Mouse (Mus musculus): ENCODE measurements around the gene Dnaja4. TPM values are rescaled to one million over a fixed set of nuclear protein-coding genes. Genes with fewer than 3 reads are reported as not detected.
A peak's percentile ranks its signal among the peaks of the same experiment; 100 is the strongest.

Dnaja4 gene
- polyA plus RNA-seq, 1 experiment from 2014 or later = 5.5 TPM

DNA sequence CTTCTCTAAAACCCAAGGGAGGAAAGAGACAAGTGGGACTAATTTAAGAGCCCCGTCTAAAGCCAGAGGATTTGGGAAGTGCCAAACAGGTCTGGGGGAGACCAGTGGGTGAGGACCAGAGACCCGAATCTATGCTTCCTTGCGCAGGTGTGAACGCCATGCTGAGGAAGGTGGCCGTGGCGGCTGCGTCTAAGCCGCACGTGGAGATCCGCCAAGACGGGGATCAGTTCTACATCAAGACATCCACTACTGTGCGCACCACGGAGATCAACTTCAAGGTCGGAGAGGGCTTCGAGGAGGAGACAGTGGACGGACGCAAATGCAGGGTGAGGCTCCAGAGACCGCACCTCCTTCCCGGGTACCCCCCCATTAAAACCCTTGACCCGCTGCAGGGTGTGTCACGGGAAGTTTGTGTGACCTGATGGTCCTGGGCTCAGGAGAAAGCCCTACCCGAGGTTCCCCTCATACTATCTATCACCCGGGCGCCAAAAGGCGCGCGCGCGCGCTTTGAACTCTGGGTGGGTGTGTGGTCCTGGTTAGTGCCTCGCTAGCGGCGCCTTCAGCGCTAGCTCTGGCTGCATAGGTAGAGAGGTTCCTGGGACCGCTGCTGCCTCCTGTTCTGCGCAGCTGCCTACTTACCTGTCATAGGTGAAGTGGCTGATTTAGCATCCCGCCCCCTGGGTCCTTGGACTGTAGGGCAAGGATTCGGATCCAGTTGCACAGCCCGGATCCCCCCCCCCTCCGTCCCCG, 66.8 kb downstream of the Dnaja4 start:
- no peak overlapping the region for H3K27ac ChIP-seq (replicated peaks)
- WGBS = 1% methylated on average over 41 of the region's 41 CpGs
- DNase-seq (ENCODE audit: low spot score) (no peak), ATAC-seq (ENCODE audit: low FRiP score, low TSS enrichment) (no peak)
- no peak overlapping the region; the same call in 1 of the 2 replicates for H3K9ac ChIP-seq (ENCODE audit: low read length)
- H3K4me2 ChIP-seq (replicated peaks; ENCODE audit: low read depth) = peak overlapping the region; percentile 53
- no peak for TF ChIP-seq EP300 (optimal IDR thresholded peaks at IDR 0.05)
- peak overlapping the region; percentile 29 for H3K4me3 ChIP-seq (ENCODE audit: low read depth, low read length)
- H3K9me3 ChIP-seq (ENCODE audit: control insufficient read depth, low read length) = no peaks in the 10 kb centered on the region
- peaks cover 11% of the 10 kb centered on the region; the same call in 1 of the 2 replicates for H3K27me3 ChIP-seq (ENCODE audit: control insufficient read depth, insufficient read depth, low read length)
- 0 out of 2 replicates have a peak, but pooled peaks cover 4% of the 10 kb centered on the region for H3K4me1 ChIP-seq (replicated peaks; ENCODE audit: control insufficient read depth, insufficient read depth)
- no peaks in the 10 kb centered on the region for H3K36me3 ChIP-seq (ENCODE audit: control insufficient read depth, insufficient read depth, low read length)

Small RNA genes within 50 kb of the gene (microRNA-seq; reads per million reads assigned to microRNA genes)
- gene Mir5710 = not detected

Other genes with a start within 250 kb of the Dnaja4 start
- 1.8 and 2.2 TPM in 2 replicates for gene Dmxl2, start 197.2 kb upstream of the Dnaja4 start, polyA plus RNA-seq (2015; fragmentation: Nextera tagmentation; extraction: Ambion mirVana)
- 0.04 TPM in 2 replicates for gene Sh2d7, start 159.9 kb upstream of the Dnaja4 start, polyA plus RNA-seq (2015; fragmentation: Nextera tagmentation; extraction: Ambion mirVana)
- 6.1 and 7.5 TPM in 2 replicates for gene Cib2, start 138.7 kb upstream of the Dnaja4 start, polyA plus RNA-seq (2015; fragmentation: Nextera tagmentation; extraction: Ambion mirVana)
- 105 TPM in 2 replicates for gene Idh3a, start 112.5 kb upstream of the Dnaja4 start, polyA plus RNA-seq (2015; fragmentation: Nextera tagmentation; extraction: Ambion mirVana)
- 57.7 and 68.3 TPM in 2 replicates for gene Acsbg1, start 37.0 kb upstream of the Dnaja4 start, polyA plus RNA-seq (2015; fragmentation: Nextera tagmentation; extraction: Ambion mirVana)
- gene Wdr61, start 35.6 kb downstream of the Dnaja4 start, polyA plus RNA-seq (2015; fragmentation: Nextera tagmentation; extraction: Ambion mirVana) = 129 and 132 TPM in 2 replicates
- gene Crabp1, start 65.9 kb downstream of the Dnaja4 start, polyA plus RNA-seq (2015; fragmentation: Nextera tagmentation; extraction: Ambion mirVana) = 2.8 and 4.1 TPM in 2 replicates
- gene Ireb2, start 164.9 kb downstream of the Dnaja4 start, polyA plus RNA-seq (2015; fragmentation: Nextera tagmentation; extraction: Ambion mirVana) = 9.6 and 9.7 TPM in 2 replicates
- gene Hykk, start 218.4 kb downstream of the Dnaja4 start, polyA plus RNA-seq (2015; fragmentation: Nextera tagmentation; extraction: Ambion mirVana) = 1.3 and 1.4 TPM in 2 replicates